Mouse (Mus musculus): ENCODE measurements at regions not wholly inside any gene's neighbourhood (a gene's known extent, or its start where the extent isn't known, plus 50 kb on each side); places are given as distances from the start of the nearest gene placed in this dataset.

DNA sequence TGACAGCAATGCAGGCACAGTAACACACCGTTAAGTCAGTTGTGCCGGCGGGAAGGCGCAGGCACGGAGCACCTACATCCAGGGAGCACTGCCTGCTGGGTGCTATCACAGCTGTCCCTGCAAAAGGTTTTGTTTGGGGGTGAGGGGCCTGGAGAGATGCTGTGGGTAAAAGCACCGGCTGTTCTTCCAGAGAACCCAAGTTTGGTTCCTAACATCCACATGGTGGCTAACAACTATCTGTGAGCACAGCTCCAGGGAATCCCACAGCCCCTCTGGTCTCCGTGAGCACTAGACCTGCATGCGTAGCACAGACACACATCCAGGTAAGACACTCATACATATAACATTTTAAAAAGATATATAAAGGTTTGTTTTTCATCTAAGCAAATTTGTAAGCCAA lies 72.0 kb upstream of the Slc38a4 start:
- in situ Hi-C loops (cut with MboI, MseI): no loop called here

- in situ Hi-C loops (cut with MboI, MseI): no loop called here
Measured at GRCm38 (mm10) chr15:97125836-97126822, 70.4 kb upstream of the Slc38a4 start.

- in situ Hi-C loops (cut with MboI, MseI): loop anchor here (25.0 kb wide), 1 partner anchor 585 kb away; no protein-coding TSS in a partner anchor
Measured at GRCm38 (mm10) chr15:97122263-97122662, 66.5 kb upstream of the Slc38a4 start.

DNA sequence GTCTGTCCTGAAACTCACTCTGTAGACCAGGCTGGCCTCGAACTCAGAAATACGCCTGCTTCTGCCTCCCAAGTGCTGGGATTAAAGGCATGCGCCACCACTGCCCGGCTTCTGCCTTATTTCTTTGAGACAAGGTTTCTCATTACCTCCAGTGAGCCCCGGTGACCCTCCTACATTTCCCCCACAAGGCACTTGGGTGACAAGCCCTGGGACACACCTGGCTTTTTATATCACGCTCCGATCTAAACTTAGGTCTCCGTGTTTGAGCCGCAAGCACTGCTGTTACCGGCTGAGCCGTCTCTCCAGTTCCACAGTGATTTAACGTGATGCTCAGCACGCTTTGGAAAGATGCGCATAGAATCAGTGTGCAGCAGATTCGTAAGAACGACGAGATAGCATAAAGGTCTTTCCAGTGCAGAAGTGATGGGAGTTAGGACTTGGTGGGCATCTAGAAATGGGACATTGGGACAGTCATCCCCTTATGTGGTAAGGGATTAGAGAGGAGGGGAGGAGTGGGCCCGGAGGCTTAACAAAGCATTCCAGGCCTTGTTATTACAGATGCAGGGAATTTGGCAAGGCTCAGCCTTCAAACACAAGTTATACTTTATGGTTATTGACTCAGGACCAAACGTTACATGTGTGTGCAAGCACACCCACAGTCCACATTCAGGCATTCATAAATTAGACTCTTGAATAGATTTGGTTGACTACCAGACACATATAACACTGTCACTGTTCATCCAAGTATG lies 56.9 kb upstream of the Slc38a4 start:
- in situ Hi-C loops (cut with MboI, MseI): loop anchor here (25.0 kb wide), 1 partner anchor 575 kb away; no protein-coding TSS in a partner anchor

DNA sequence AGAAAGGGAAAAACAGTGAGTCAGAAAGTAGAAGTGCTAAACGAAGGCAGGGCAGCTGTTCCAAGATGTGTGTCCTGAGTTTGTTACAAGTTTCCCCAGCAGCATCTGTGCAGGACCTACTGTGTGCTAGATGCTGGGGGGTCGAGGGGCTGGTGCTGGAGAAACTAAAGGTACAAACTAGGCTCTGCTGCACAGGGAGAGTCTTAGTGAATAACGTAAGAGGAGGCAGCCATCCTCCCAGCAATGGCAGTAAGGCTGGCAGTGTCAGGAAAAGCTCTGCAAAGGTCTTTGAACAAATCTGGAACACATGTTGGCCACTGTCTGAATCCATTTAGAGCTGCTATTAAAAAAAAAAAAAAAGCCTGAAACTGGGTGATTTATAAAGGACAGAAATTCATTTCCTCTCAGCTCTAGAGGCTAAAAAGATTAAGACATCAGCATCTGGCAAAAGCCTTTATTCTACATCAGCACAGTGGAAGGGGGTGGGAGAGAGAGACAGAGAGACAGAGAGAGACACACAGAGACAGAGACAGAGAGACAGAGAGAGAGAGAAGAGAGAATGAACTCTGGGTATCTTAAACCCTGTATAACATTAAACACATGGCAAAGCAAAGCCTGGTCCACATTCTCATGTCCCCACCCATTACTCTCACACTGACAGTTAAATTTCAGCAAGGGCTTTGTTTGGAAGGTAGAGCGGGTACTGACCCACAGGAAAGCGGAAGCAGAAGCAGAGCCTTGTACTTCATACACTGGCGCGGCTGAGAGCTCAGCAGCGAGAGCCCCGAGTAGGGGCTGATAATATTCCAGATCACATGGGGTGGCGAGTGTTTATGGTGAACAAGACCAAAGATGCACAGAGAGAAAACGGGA lies 55.8 kb upstream of the Slc38a4 start:
- in situ Hi-C loops (cut with MboI, MseI): loop anchor here (25.0 kb wide), 1 partner anchor 574 kb away; no protein-coding TSS in a partner anchor

DNA sequence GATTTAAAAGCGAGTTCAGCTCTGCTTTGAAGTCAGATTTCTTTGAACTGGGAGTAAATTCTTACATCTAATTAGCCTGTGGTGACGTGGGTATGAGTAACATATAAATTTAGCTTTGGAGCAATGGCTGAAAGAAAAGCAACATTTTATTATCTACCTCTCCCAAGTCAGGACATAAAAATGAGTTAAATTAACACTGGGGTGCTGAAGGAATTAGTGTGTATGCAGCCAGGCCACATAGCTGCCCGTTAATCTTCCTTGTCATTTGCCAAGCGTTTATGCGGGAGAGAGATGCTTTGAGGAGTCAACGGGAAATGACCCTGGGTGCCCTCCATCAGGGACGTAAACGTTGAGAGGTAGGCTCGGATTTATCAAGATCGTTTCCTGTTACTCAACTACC lies 52.0 kb upstream of the Slc38a4 start:
- in situ Hi-C loops (cut with MboI, MseI): loop anchor here (25.0 kb wide), 1 partner anchor 570 kb away; no protein-coding TSS in a partner anchor

DNA sequence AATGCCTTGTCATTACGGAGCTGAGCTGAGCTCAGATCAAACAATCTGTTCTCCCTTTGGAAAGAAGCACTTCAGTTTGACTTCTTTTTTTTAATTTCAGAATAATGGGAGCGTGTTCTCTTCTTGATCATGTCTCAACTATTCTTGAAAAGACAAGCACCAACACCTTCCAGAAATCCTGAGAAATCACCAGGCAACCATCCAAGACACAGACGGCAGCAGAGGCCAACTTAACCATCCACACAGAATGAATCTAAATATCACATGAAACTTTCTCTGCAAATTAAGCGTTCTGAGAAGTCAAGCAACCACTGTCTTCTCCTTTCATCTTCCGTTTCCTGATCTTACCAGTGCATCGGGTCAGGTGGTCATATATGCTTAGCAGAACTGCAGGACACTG lies 50.8 kb upstream of the Slc38a4 start:
- in situ Hi-C loops (cut with MboI, MseI): loop anchor here (25.0 kb wide), 1 partner anchor 569 kb away; no protein-coding TSS in a partner anchor

All from T-helper 1 cell (primary cell).